Mouse (Mus musculus): ENCODE data around the gene S1pr4. TPM values are rescaled to one million over a fixed set of nuclear protein-coding genes. Genes with fewer than 3 reads are reported as not detected.

Gene S1pr4
- total and polyA plus RNA-seq, 2 experiments from 2014 or later: 0.39 TPM; not detected in 1

- H3K27ac ChIP-seq (ENCODE audit: low read depth, low read length): no peak overlapping the region
- no peak overlapping the region for H3K4me2 ChIP-seq (ENCODE audit: low read depth)
- no peak for DNase-seq
- 92% methylated on average over 11 of the region's 11 CpGs for WGBS
- no peak for TF ChIP-seq CTCF (IDR thresholded peaks at IDR 0.05; ENCODE audit: low read depth)
- no peak overlapping the region for H3K4me3 ChIP-seq (ENCODE audit: low read depth, low read length)
- no peak for ATAC-seq
- H3K27me3 ChIP-seq (ENCODE audit: insufficient read depth, low read length): no peaks in the 10 kb centered on the region
- H3K36me3 ChIP-seq (ENCODE audit: insufficient read depth): peaks cover 54% of the 10 kb centered on the region
- H3K4me1 ChIP-seq (ENCODE audit: insufficient read depth): peaks cover 14% of the 10 kb centered on the region
- no peak overlapping the region for H3K9ac ChIP-seq
- H3K9me3 ChIP-seq (ENCODE audit: low read length): no peaks in the 10 kb centered on the region
Observed at GRCm38 (mm10) chr10:81492606-81493240, 7.2 kb downstream of the S1pr4 start.

- H3K36me3 ChIP-seq (ENCODE audit: insufficient read depth): peaks cover 71% of the 10 kb centered on the region
- no peak overlapping the region for H3K4me2 ChIP-seq (ENCODE audit: low read depth)
- no peak for TF ChIP-seq CTCF (IDR thresholded peaks at IDR 0.05; ENCODE audit: low read depth)
- 97% methylated on average over 9 of the region's 9 CpGs for WGBS
- no peak for ATAC-seq
- H3K4me3 ChIP-seq (ENCODE audit: low read depth, low read length): no peak overlapping the region
- H3K9me3 ChIP-seq (ENCODE audit: low read length): no peaks in the 10 kb centered on the region
- no peak overlapping the region for H3K9ac ChIP-seq
- H3K27ac ChIP-seq (ENCODE audit: low read depth, low read length): no peak overlapping the region
- peaks cover 12% of the 10 kb centered on the region for H3K4me1 ChIP-seq (ENCODE audit: insufficient read depth)
- no peaks in the 10 kb centered on the region for H3K27me3 ChIP-seq (ENCODE audit: insufficient read depth, low read length)
- DNase-seq: no peak
Observed at GRCm38 (mm10) chr10:81491018-81491417, 8.9 kb downstream of the S1pr4 start.

GRCm38 (mm10) chr10:81489941-81490340 lies 10.0 kb downstream of the S1pr4 start:
- Histone ChIP-seq H3K9me3 (ENCODE audit: low read length) (no peaks in the 10 kb centered on the region), H3K4me2 (ENCODE audit: low read depth) (no peak overlapping the region), H3K27me3 (ENCODE audit: insufficient read depth, low read length) (no peaks in the 10 kb centered on the region), H3K9ac (no peak overlapping the region), H3K36me3 (ENCODE audit: insufficient read depth) (peaks cover 71% of the 10 kb centered on the region), H3K4me1 (ENCODE audit: insufficient read depth) (peaks cover 5% of the 10 kb centered on the region; the same call in 1 of the 2 replicates), H3K27ac (ENCODE audit: low read depth, low read length) (no peak overlapping the region), H3K4me3 (ENCODE audit: low read depth, low read length) (no peak overlapping the region)
- 90% methylated on average over 14 of the region's 14 CpGs for WGBS
- DNase-seq (no peak), ATAC-seq (no peak)
- TF ChIP-seq CTCF (IDR thresholded peaks at IDR 0.05; ENCODE audit: low read depth): no peak

GRCm38 (mm10) chr10:81488081-81488480 lies 11.9 kb downstream of the S1pr4 start:
- Histone ChIP-seq H3K4me2 (ENCODE audit: low read depth) (no peak overlapping the region), H3K36me3 (ENCODE audit: insufficient read depth) (peaks cover 70% of the 10 kb centered on the region), H3K4me1 (ENCODE audit: insufficient read depth) (peaks cover 1% of the 10 kb centered on the region; the same call in 1 of the 2 replicates), H3K4me3 (ENCODE audit: low read depth, low read length) (no peak overlapping the region), H3K27ac (ENCODE audit: low read depth, low read length) (no peak overlapping the region), H3K9me3 (ENCODE audit: low read length) (no peaks in the 10 kb centered on the region), H3K27me3 (ENCODE audit: insufficient read depth, low read length) (no peaks in the 10 kb centered on the region), H3K9ac (no peak overlapping the region)
- WGBS: 84% methylated on average over 11 of the region's 11 CpGs
- DNase-seq (no peak), ATAC-seq (no peak)
- no peak for TF ChIP-seq CTCF (IDR thresholded peaks at IDR 0.05; ENCODE audit: low read depth)

- no peak overlapping the region for H3K9ac ChIP-seq
- no peaks in the 10 kb centered on the region for H3K27me3 ChIP-seq (ENCODE audit: insufficient read depth, low read length)
- H3K27ac ChIP-seq (ENCODE audit: low read depth, low read length): no peak overlapping the region
- DNase-seq: no peak
- no peak overlapping the region for H3K4me2 ChIP-seq (ENCODE audit: low read depth)
- H3K36me3 ChIP-seq (ENCODE audit: insufficient read depth): peaks cover 55% of the 10 kb centered on the region
- H3K4me1 ChIP-seq (ENCODE audit: insufficient read depth): peaks cover 6% of the 10 kb centered on the region; the same call in 1 of the 2 replicates
- no peak overlapping the region for H3K4me3 ChIP-seq (ENCODE audit: low read depth, low read length)
- WGBS: 90% methylated on average over 10 of the region's 10 CpGs
- TF ChIP-seq CTCF (IDR thresholded peaks at IDR 0.05; ENCODE audit: low read depth): no peak
- ATAC-seq: no peak
- no peaks in the 10 kb centered on the region for H3K9me3 ChIP-seq (ENCODE audit: low read length)
Observed at GRCm38 (mm10) chr10:81486496-81486895, 13.4 kb downstream of the S1pr4 start.

- H3K36me3 ChIP-seq (ENCODE audit: insufficient read depth): peaks cover 46% of the 10 kb centered on the region
- H3K4me3 ChIP-seq (ENCODE audit: low read depth, low read length): no peak overlapping the region
- no peaks in the 10 kb centered on the region for H3K27me3 ChIP-seq (ENCODE audit: insufficient read depth, low read length)
- WGBS: 68% methylated on average over 7 of the region's 7 CpGs
- no peak overlapping the region for H3K9ac ChIP-seq
- no peak overlapping the region for H3K27ac ChIP-seq (ENCODE audit: low read depth, low read length)
- H3K4me2 ChIP-seq (ENCODE audit: low read depth): no peak overlapping the region
- ATAC-seq (no peak), DNase-seq (no peak)
- H3K9me3 ChIP-seq (ENCODE audit: low read length): no peaks in the 10 kb centered on the region
- no peak for TF ChIP-seq CTCF (IDR thresholded peaks at IDR 0.05; ENCODE audit: low read depth)
- H3K4me1 ChIP-seq (ENCODE audit: insufficient read depth): peaks cover 10% of the 10 kb centered on the region
Observed at GRCm38 (mm10) chr10:81485479-81486018, 14.4 kb downstream of the S1pr4 start.

GRCm38 (mm10) chr10:81485060-81485449 lies 14.9 kb downstream of the S1pr4 start:
- DNase-seq (no peak), ATAC-seq (no peak)
- Histone ChIP-seq H3K9me3 (ENCODE audit: low read length) (no peaks in the 10 kb centered on the region), H3K27me3 (ENCODE audit: insufficient read depth, low read length) (no peaks in the 10 kb centered on the region), H3K4me1 (ENCODE audit: insufficient read depth) (peaks cover 14% of the 10 kb centered on the region), H3K4me3 (ENCODE audit: low read depth, low read length) (no peak overlapping the region), H3K9ac (0 out of 2 replicates have a peak overlapping the region, but pooled peaks have one; percentile 18), H3K4me2 (ENCODE audit: low read depth) (no peak overlapping the region), H3K27ac (ENCODE audit: low read depth, low read length) (peak overlapping the region; percentile 73; the same call in 1 of the 2 replicates), H3K36me3 (ENCODE audit: insufficient read depth) (peaks cover 41% of the 10 kb centered on the region)
- TF ChIP-seq CTCF (IDR thresholded peaks at IDR 0.05; ENCODE audit: low read depth): peak; percentile 35; the same call in 1 of the 2 replicates
- 20% methylated on average over 2 of the region's 2 CpGs for WGBS

Data from forebrain, postnatal 0 days (tissue).